Mouse (Mus musculus) lung, embryonic 14.5 days (tissue): Measurements from ENCODE around the gene Vmn1r64. TPM values are rescaled to one million over a fixed set of nuclear protein-coding genes. Genes with fewer than 3 reads are reported as not detected.
"Not testable (repeated sequence)": the region's sequence is repeated elsewhere in the genome, so short reads cannot be mapped to it uniquely, and the experiment has no call there.

Experiments
- ATAC-seq: fragments of 200-750 bp; cut with Nextera tagmentation; 2 replicates; pipeline ENCODE4 v1.8.0; 2017; ENCODE audit warnings: mild to moderate bottlenecking, moderate TSS enrichment, moderate library complexity; ENCODE audit not compliant: insufficient read depth
- DNase-seq: peaks from one replicate; pipeline ENCODE4 v3.0.0-alpha.2; 2015
- H3K27ac ChIP-seq: fragments of 300-500 bp; sonication (generic); 2 replicates; pipeline ENCODE4 v1.5.1; 2014; ENCODE audit warnings: low read depth, mild to moderate bottlenecking, moderate library complexity
- H3K27me3 ChIP-seq: fragments of 300-500 bp; sonication (generic); 2 replicates; pipeline ENCODE4 v1.6.1; 2014; ENCODE audit warnings: low read length, control low read depth; ENCODE audit not compliant: insufficient read depth
- H3K36me3 ChIP-seq: fragments of 300-500 bp; sonication (generic); 2 replicates; pipeline ENCODE4 v1.6.1; 2014; ENCODE audit warnings: control low read depth; ENCODE audit not compliant: insufficient read depth
- H3K4me1 ChIP-seq: fragments of 300-500 bp; sonication (generic); 2 replicates; pipeline ENCODE4 v1.6.1; 2014; ENCODE audit warnings: antibody characterized with exemption, control low read depth; ENCODE audit not compliant: insufficient read depth
- H3K4me2 ChIP-seq: fragments of 300-500 bp; sonication (generic); 2 replicates; pipeline ENCODE4 v1.6.1; 2014; ENCODE audit warnings: mild to moderate bottlenecking
- H3K4me3 ChIP-seq: fragments of 300-500 bp; sonication (generic); 2 replicates; pipeline ENCODE4 v1.5.1; 2014; ENCODE audit warnings: low read depth, low read length
- H3K9ac ChIP-seq: fragments of 300-500 bp; sonication (generic); 2 replicates; pipeline ENCODE4 v1.6.1; 2014
- H3K9me3 ChIP-seq: fragments of 300-500 bp; sonication (generic); 2 replicates; pipeline ENCODE4 v1.6.1; 2016; ENCODE audit warnings: low read depth, low read length, control low read depth
- CTCF ChIP-seq: IDR thresholded peaks from 2 replicates; pipeline ENCODE4 v1.5.1; 2016; ENCODE audit warnings: antibody characterized with exemption, low read depth
- WGBS: fragments of 180-500 bp; shearing (Covaris S2); extraction: QIAGEN DNeasy Blood & Tissue Kit; methylation state at CpG from one replicate; pipeline ENCODE4 v1.1.7; 2014; 5-methylcytosine and 5-hydroxymethylcytosine counted together
- polyA plus RNA-seq: library from polyadenylated mRNA; unstranded; fragments of >200 nt; fragmentation: Nextera tagmentation; extraction: Ambion mirVana; gene quantifications from 2 replicates; pipeline ENCODE4 v1.2.1, GENCODE M21; 2014

The Vmn1r64 gene
- not detected in 2 replicates for polyA plus RNA-seq

DNA sequence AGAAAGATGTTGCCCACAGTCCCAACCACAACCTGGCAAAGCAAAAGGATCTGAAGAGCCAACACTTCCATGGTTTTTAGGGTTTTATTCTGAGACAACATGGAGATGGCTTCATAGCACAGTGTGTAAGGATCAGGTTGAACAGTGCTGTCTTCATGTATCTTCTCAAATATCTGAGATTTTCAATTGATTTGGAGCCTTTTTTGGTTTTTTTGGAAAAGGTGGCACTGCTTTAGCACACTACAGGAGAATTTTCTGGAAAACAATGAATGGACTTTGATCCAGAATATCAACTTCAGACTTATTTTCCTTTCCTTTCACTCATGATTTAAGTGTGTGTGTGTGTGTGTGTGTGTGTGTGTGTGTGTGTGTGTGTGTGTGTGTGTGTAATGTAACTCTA is at the start of gene Vmn1r64:
Gene Vmn1r64, minus strand, starts transcription at position 101 of the 400 bp plus-strand sequence.
- no peak for ATAC-seq
- no peak for DNase-seq
- Histone ChIP-seq H3K36me3 (no peaks in the 10 kb centered on the region), H3K4me3 (no peak within 1 kb of the TSS), H3K27me3 (no peaks in the 10 kb centered on the region), H3K4me2 (no peak within 1 kb of the TSS), H3K4me1 (no peaks in the 10 kb centered on the region), H3K9ac (no peak within 1 kb of the TSS), H3K9me3 (0 out of 2 replicates have a peak, but pooled peaks cover 4% of the 10 kb centered on the region), H3K27ac (no peak within 1 kb of the TSS)
- TF ChIP-seq CTCF, result no peak

DNA sequence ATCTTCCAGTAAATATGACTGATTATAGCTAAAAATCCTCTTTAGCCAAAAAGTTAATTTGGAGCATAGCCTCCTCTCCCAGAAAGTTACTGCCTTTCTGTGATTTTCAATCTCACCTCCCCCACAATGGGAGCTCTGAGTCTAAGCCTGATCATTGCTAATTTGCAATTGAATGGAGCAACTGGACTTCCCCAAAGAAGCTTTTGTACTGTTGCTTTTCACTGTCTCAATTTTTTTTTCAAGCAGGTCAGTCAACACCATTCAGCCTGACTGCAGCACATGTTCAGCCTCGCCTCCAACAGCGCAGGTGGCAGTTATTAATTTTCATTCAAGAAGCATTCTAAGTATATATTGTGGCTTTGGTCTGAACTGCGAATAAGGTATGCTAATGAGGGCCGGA is 14.9 kb upstream of the Vmn1r64 start:
- H3K4me1 ChIP-seq, result no peaks in the 10 kb centered on the region
- H3K9me3 ChIP-seq, result 0 out of 2 replicates have a peak, but pooled peaks cover 11% of the 10 kb centered on the region
- no peaks in the 10 kb centered on the region for H3K36me3 ChIP-seq
- DNase-seq (no peak), ATAC-seq (no peak)
- no peak overlapping the region for H3K4me3 ChIP-seq
- H3K27ac ChIP-seq, result no peak overlapping the region
- H3K4me2 ChIP-seq, result no peak overlapping the region
- TF ChIP-seq CTCF, result no peak
- WGBS, result 87% methylated on average over 4 of the region's 4 CpGs
- H3K27me3 ChIP-seq, result no peaks in the 10 kb centered on the region
- H3K9ac ChIP-seq, result no peak overlapping the region

DNA sequence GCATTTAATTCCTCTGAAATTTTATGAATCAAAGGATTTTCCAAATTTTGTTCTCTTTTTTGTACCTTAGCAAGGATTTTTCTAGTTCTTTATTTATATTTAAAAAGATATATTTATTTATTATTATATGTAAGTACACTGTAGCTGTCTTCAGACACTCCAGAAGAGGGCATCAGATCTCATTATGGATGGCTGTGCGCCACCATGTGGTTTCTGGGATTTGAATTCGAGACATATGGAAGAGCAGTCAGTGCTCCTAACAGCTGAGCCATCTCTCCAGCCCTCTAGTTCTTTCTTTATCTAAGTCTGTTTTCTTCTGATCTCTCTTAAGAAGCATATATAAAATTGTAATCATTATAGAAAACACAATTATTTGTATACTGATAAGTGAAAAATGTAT is 12.9 kb upstream of the Vmn1r64 start:
- not testable (repeated sequence) for H3K27me3 ChIP-seq, H3K27ac ChIP-seq, H3K9me3 ChIP-seq, H3K4me2 ChIP-seq, H3K9ac ChIP-seq, ATAC-seq, H3K4me3 ChIP-seq, H3K36me3 ChIP-seq, DNase-seq, H3K4me1 ChIP-seq
- WGBS, result 70% methylated on average over 2 of the region's 2 CpGs

Other genes with a start within 250 kb of the Vmn1r64 start
- not detected in 2 replicates for gene Vmn1r62, start 210.9 kb downstream of the Vmn1r64 start, polyA plus RNA-seq
- not detected in 2 replicates for gene Vmn1r63, start 79.1 kb downstream of the Vmn1r64 start, polyA plus RNA-seq
- gene Vmn1r65, start 126.5 kb upstream of the Vmn1r64 start, polyA plus RNA-seq, result not detected in 2 replicates
- not detected in 2 replicates for gene Nlrp4c, start 160.6 kb upstream of the Vmn1r64 start, polyA plus RNA-seq